Mouse (Mus musculus) lung, adult 2 months (tissue): ENCODE data around the gene Rab8b.

Experiments used
- CTCF ChIP-seq: fragments of 200-500 bp; IDR thresholded peaks from 2 replicates; pipeline ENCODE4 v1.5.1; 2011; ENCODE audit warnings: mild to moderate bottlenecking, low read length, control low read depth; ENCODE audit not compliant: insufficient read depth
- POLR2A ChIP-seq: fragments of 200-500 bp; IDR thresholded peaks from 2 replicates; pipeline ENCODE4 v1.6.1; 2011; ENCODE audit warnings: low read depth, mild to moderate bottlenecking, control low read depth, low read length, borderline replicate concordance; ENCODE audit errors: extremely low read depth

DNA sequence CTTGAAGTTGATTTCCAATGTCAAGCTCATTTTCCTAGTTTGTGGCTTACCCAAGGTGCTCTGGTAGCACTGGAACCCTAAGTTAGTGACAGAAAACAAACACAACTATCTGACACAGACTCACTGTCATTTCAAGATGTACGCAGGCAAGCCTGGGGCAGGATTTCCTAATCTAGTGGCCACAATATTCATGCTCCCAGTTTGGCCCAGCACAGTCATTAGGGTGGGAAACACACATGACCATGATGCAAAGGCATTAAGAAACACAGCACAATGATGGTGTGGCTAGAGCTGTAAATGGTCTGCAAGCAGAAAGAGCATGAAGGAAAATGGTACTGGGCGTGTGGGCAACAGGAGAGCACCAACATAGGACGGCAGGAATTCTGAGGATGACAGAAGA is 37.6 kb downstream of the Rab8b start:
- TF ChIP-seq POLR2A (no peak), CTCF (no peak)
